Mouse (Mus musculus): Measurements from ENCODE around the gene Mrrf.

The Mrrf gene

DNA sequence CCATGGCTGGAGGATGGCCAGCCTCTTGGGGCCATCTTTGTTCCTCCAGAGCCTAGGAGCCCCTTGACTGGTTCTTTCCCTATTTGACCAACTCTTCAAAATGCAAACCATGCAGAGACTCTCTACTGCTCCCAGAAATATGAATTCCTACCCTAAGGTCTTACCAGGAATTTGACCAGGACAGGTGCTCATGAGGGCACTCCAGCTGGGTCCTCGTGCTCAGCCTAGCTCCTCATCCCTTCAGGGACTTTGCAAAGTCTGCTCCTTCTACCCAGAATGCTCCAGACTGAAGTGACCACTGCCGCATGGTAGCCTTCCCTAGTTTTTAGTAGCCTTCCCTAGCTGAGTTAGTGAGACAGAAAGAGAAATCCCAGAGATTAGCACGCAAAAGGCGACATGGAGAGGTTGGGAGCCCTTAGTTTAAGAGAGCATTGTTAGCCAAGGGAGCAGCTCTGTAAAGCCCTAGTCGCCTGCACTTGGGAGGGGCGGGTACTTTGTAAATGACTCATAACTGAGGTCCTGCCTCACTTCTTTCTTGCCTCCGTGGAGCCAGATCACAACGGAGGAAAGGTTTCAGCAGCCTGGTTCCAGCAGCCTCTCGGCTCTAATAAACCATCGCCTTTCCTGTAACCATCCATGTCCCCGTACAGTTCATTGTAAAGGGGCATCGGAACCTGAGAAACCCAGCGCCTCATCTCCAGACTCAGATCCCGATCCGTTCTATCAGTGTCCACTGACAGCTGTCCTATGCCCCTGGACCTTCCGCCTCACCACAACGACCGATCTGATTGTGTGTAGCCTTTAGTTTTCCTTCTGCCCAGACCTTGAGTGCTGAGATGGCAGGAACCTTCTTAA, 65.8 kb downstream of the Mrrf start:
- no peak for DNase-seq (ENCODE audit: low spot score)

DNA sequence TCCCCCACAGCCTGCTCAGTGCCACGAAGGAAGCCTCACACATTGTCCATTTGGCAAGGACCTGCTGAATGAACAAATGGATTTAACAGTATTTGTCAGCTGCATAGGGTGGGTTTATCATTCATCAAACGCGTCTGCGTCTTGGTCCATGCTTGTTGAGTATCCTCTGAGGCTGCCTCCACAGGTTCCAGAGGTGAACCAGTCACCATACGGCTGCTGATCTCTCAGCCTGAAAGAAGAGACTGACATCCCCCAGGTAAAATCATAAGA, 66.4 kb downstream of the Mrrf start:
- DNase-seq (ENCODE audit: low spot score), result no peak

DNA sequence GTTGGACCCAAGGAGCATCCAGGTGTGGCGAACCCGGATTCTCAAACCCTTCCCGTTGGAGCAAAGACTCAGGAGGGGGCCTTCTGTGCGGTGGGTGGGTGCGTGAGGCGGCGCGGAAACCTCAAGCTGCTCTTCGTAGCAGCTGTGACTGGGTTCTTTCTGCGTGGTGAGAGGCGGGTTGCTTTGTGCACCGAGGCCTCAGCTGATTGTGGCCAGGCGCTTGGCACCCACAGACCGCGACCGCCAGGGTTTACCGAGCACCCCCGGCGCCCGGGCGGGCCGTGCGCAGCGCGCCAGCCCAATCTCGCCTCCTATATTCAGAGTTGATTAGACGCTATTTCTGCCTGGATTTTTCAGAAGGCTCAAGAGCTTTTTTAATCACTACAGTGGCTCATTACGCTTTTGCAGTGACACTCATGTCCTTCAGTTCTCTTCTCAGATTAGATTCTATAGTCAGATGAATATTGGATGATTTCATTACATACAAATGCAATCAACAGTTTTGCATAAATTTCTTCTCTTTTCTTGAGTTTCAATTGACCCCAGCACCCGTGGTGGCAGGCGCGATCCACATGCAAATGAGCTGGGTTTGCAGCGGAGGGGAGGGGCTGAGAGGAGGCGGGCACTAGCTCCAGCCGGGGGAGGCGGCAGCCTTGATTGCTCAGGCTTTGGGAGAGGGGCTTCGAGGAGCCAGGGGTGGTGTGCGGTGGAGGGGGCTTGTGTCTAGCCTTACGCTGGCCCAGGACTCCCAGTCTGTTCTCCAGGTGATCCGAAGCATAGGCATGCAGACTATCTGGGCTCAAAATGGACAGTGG, 67.0 kb downstream of the Mrrf start:
- DNase-seq (ENCODE audit: low spot score), result peak; percentile 16

DNA sequence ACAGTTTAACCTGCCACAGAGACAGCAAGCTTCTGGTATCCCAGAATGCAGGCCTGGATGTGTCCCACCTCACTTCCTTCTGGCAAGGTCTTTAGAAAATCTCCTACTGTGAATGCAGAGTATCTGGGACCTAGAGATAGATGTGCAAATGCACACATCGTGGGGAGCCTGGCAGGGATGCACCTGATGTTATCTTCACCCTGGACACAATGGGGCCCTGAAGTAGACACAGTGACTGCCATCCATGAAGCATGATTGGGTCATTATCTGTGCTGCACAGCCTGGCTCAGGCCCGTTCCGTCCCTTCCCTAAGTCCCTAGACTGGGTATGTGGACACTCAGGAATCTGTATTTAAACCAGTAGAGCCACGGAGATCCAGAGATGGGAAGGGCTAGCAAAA, 68.4 kb downstream of the Mrrf start:
- DNase-seq (ENCODE audit: low spot score), result no peak

DNA sequence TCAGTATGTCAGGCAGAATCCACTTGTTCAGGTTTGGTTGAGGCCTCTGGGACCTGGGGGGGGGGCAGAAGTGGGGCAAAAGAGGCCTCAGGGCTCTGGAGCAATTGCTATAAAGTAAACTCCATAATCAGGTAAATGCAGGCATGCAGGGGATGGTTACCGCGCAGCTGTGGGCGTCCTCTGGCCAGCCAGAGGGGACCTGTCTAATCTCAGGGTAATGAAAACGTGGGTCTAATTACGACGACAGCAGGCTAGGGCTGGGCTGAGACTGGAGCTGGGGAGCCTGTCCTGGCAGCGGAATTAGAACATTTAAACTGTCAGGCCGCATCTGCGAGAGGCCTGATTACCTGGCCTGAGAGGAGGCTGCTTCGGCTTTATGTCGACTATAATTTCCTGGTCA, 70.9 kb downstream of the Mrrf start:
- DNase-seq (ENCODE audit: low spot score), result no peak

DNA sequence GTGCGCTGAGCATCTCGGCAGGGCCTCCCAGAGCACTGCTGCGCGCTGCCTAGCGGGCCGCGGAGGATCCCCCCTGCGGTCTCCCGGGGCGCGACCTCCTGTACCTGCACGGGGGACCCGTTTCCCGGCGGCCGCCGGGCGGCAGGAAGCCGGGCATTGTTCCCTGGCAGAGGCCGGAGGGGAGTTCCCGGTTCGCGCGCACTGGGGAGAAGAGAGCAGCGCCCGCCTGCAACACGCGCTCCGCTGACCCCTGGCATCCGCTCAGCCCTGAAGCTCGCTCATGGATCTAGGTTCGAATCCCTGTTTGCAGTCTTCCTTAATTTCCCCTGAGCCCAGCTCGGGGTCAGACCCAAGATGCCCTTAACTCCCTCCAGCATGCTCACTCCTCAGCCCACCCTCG, 74.6 kb downstream of the Mrrf start:
- DNase-seq (ENCODE audit: low spot score), result no peak

DNA sequence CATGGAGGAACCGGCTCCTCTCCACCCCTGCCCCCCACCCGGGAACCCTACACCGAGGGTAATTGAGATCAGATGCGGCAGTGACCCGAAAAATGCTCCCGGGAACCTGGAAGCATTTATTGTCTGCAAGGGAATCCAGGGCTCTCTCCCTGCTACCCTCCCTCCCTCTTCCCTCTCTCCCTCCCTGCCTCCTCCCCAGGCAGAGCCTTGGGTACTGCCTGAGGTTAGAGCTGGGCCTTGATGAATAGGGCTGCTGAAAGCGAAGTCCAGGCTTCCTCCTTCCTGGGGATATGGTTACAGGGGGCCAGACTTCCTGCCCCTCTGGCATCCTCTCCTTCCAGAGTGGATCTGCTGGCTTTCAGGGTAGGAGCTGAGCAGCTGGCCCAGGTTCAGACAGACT, 75.6 kb downstream of the Mrrf start:
- no peak for DNase-seq (ENCODE audit: low spot score)

DNA sequence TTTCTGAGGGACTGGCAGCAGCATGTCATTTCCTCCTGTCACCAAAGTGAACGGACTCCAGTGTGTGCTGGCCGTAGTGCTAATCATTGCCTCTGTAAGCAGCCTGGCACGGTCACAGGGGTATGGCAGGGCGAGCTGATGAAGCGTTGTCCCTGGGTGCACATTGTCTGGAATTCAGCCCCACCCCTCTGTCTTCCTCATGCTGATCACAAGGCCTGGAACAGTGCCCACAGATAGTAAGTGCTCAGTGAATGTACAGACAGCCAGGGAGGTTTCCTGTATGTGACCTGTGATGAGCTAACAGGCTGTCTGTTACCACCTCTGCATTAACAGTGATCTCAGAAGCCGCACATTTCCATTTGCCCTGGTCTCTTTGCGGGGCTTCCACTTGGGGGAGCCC, 76.9 kb downstream of the Mrrf start:
- no peak for DNase-seq (ENCODE audit: low spot score)

DNA sequence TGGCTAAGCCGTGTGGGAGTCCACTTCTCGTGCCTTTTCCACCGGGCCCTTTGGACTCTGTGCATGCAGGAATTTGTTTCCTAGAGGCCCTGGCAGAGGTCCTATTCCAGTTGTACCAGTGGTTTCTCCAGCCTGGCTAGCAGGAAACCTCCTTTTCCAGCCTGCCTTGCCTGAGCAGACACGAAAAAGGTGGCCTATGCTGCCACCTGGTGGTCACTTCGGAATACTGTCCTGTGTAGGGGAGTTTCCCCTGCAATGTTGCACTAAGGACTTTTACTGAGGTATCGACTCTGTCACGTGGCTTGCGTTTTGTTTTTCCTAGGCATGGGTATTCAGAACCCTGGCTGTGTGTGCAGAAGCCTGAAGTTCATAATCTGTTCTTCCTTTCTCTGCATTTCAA, 77.8 kb downstream of the Mrrf start:
- peak; percentile 61 for DNase-seq (ENCODE audit: low spot score)

DNA sequence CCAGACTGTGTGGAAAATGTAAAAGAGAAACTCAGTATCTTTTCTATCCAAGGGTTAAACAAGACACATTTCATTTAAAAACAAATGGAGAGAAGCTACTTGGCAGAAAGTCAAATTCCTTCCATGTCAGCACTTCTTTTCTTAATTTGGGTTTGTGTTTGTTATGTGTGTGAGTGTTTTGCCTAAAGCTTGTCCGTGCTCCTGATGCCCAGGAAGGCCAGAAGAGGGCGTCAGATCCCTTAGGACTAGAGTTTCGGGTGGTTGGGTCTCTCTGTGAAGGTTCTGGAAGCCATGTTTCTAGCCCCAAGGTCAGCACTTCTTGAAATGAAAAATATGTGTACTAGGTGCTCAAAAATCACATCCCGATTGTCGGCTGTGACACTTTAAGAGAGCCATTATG, 78.2 kb downstream of the Mrrf start:
- no peak for DNase-seq (ENCODE audit: low spot score)

DNA sequence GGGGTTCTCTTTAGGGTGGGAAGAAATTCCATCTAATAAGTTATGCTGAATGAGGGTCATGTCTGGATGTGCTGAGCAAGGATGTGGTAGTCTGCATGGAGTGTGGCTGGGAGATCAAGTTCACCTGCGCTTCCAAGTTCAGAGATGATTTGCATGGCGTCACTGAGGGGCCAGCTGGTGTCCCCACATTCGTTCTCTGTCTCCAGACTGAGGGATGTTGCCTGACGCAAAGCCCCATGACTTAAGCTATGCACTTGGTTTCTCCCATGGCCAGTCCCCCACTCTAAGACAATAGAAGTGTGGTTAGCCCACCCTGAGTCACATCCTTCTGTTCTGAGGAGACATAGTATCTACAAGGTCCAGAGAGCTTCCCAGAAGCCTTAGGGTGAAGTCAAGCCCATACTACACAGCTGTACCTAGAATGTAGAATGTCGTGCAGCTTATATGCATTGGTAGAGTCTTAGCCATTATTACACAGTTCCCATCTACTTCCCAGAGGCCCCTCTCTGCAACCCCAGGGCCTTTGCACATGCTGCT, 79.1 kb downstream of the Mrrf start:
- DNase-seq (ENCODE audit: low spot score), result no peak

DNA sequence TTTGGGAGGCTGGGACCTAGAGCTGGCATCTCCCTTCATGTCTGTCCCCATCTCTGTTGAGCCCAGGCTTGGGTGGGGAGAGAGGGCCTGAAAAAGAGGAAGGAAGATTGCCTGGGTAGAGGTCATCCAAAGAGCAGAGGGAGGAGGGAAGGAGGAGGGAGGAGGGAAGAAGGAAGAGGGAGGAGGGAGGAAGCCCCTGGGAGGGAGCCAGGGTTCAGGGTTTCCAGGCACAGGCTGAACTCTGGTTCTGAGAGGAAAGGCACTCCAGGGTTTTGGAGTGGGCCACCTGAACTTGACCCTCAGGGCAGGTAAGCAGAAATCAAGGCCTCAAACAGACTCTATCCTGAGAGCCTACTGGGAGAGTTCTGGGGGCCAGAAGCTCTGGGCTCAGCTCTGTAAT, 80.4 kb downstream of the Mrrf start:
- DNase-seq (ENCODE audit: low spot score), result no peak

DNA sequence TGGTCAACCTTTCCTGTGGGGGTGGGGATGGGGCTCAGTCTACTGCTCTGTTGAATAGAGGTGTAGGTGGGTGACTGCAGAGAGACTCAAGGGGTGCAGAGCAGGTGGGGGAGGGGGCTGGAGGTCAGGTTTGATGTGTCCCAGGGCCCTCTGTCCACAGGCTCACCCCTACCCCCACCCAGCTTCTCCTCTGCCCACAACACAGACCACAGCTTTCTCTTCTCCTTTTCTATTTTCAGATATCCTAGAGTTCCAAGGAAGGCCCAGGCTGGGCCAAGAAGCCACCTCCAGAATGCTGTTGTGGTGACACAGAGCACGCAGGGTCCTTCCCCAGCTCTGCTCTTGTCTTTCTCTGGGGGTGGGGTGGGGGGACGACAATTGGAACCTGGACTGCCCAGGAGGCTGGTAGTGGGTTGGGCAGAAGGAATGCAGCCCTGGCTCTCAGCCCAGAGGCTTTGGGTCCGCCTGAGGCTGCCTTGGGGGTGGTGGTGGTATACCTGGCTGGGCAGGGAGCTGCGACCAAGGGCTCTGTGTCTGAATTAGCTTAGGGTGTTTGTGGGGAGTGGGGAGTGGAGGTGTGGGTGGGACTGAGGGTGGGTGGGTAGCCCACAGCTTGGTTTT, 80.9 kb downstream of the Mrrf start:
- no peak for DNase-seq (ENCODE audit: low spot score)

DNA sequence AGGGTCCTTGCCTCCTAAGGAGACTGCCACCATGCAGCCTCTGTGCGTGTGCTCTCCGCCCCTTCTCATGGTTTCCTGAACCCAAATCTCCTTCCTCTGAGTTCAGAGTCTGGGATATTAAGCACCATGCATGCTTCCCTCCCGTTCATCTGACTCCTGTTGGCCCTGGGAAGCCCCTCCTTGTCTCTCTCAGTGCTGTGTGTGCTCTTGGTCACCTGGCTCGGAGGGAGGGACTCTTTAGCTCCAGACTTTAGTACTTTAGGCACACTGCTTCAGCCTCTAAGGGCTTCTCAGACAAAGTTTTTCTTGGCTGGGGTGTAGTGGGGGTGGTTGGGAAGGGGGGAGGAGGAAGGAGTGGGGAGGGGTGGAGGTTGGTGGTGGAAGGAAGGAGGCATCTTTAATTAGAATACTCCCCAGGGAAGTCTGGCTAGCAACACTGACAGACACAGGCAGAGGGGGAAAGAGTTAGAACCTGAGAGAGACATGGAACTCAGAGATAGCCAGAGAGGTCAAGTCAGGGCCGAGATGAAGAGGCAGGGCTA, 81.6 kb downstream of the Mrrf start:
- no peak for DNase-seq (ENCODE audit: low spot score)

DNA sequence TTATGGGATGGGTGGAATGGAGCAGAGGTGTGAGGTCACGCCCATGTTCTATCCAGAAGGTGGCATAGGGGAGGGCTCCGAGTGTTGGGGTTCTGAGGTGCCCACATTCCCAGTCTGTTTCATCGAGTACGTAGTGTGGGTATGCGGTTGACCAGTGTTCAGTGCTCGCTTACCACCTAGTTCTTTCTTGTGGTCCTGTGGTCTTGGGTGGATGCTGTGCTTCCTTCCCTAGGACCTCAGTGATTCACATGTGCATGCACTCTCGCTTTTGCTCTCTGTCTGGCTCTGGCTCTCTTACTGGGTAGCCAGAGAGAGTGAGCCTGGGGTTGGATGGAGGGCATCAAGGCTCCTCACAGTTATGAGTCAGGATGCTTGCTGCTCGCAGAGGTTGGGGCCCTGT, 83.9 kb downstream of the Mrrf start:
- no peak for DNase-seq (ENCODE audit: low spot score)

DNA sequence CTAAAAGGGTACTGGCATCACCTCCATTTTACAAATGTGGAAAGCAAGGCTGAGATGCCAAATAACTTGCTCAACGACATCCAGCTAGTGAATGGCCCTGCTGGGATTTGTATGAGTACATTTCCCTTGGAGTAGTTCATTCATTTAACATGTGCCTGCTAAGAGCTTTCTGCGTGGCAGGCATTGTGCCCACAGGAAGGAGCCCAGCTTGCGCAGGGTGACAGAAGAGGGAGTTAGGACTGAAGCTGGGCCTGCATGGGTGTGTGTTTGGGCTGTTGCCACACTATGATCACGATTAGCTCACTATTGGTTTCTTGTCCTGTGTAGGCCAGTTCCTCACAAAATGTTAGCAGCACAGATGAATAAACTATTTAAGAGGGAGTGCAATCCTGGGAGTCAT, 84.7 kb downstream of the Mrrf start:
- DNase-seq (ENCODE audit: low spot score), result no peak

DNA sequence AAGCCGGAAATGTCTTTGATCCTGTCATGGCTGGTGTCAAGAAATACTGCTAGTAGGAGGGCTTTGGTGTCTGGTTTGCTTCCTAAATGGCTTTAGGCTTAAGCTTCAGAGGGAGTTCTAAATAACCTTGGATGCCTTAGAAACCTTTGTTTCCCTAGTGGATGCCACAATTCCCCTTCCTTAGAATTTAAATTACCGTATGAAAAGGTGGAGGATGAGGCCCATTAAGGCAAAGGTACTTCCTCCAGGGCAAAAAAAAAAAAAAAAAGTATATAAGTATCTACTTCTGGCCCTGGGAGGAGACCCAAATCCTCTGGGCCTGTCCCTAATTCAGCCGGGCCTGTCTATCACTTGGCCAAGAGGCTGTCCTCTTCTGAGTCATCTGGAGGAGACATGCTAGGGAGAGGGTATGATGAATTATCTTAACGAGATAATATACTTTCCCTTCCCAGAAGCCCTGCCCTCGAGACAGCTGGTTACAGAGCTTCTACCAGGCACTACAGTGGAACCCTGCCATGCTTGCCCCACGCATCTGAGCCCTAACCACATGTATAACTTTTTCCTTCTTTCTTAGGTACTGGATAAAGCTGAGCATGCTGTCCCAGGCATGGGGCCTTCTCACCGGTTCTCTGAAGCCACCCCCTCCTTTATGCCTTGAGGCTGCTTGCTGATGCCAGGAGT, 86.1 kb downstream of the Mrrf start:
- DNase-seq (ENCODE audit: low spot score), result no peak

DNA sequence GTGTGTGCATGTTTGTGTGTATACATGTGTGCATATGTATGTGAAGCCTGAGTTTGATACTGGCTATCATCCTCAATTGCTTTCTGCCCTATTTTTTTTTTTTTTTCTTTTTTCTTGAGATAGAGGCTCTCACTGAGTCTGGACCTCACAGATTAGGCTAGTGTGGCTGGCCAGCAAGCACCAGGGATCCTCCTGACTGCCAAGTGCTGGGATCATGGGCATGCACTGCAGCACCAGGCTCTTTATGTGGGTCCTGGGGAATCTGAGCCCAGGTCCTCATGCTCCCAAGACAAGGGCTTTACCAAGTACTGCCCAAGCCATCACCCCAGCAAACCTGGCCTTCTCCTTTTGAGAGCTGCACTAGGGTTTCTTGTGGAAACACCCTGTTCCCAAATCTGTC, 87.2 kb downstream of the Mrrf start:
- no peak for DNase-seq (ENCODE audit: low spot score)

DNA sequence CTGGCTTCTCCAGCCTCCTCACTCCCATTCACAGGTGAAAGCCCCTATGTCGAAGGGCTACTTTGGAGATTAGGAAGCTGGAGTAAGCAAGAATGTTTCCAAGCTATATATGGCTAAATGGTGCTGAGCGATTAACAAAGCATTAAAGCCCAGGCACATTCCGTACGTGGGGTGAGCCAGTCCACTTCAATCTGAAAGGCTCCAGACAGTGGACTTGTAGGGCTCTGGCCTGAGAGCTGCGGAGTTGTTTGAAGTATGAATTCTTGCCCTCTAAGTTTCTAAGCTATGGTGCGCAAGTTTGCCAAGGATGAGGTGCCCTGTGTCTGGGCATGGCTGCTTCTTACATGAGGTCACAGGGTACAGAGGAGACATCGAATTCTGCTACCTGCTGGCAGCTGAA, 88.0 kb downstream of the Mrrf start:
- DNase-seq (ENCODE audit: low spot score), result no peak

DNA sequence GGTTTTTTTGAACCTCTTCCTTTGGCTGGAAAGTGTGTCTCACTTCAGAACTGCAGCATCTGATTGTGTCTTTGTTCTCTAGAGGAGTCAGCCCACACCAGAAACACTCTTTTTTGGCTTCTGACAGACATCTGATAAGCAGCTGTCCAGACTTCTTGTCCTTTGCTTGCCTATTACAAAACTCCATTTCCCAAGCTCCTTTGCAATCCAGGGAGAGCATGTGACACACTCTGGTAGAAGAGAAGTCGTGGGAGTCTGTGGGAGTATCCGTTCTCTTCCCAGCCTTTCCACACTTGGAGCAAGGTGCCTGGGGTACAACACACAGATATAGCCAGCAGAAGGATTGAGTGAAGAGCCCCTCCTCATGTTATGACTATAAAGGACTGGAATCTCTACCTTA, 88.4 kb downstream of the Mrrf start:
- DNase-seq (ENCODE audit: low spot score), result no peak

DNA sequence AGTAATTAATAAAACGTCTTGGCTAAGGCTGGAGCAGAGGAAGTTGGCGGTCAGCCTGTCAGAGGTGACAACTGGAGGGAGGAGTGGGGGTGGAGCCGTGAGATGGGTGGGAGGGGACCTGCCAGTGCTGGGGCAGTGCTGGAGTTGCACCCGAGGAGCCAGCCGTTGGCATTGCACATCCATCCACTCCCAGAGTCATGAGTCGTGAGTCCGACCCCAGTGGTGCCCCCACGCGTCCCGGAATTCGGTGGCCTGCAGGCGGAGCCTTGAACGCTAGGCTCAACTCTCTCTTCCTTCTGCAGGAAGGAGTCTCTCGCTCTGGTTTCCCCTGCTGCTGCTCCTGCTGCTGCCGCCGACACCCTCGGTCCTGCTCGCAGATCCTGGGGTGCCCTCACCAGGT, 94.2 kb downstream of the Mrrf start, which contains the start of gene Ptgs1:
Gene Ptgs1, plus strand, starts transcription at position 61 of the 400 bp plus-strand sequence.
- DNase-seq (ENCODE audit: low spot score), result no peak

DNA sequence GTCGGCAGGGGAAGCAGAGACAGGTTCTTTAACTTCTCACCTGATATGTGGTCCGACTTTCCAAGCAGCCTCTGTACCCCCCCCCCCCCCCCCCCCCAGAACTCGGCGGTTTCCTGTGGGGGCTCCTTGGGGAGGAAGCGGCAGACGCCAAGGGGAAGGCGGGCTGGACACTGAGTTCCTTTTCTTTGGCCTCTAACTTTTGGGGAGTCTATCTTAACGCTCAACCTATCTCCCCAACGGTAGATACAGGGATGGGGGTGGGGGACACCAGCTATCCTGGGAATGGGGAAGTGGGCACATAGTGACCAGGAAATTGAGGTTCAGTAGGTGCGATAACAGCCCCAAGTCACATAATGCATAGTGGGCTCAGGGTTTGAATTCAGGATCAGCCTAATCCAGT, 94.8 kb downstream of the Mrrf start:
- DNase-seq (ENCODE audit: low spot score), result no peak

All from spleen, adult 12 weeks (tissue).